Mouse (Mus musculus) lung, adult 2 months (tissue): ENCODE data around the gene Arfgef2.

Source experiments
- CTCF ChIP-seq: fragments of 200-500 bp; IDR thresholded peaks from 2 replicates; pipeline ENCODE4 v1.5.1; 2011; ENCODE audit warnings: mild to moderate bottlenecking, low read length, control low read depth; ENCODE audit not compliant: insufficient read depth
- POLR2A ChIP-seq: fragments of 200-500 bp; IDR thresholded peaks from 2 replicates; pipeline ENCODE4 v1.6.1; 2011; ENCODE audit warnings: low read depth, mild to moderate bottlenecking, control low read depth, low read length, borderline replicate concordance; ENCODE audit errors: extremely low read depth

DNA sequence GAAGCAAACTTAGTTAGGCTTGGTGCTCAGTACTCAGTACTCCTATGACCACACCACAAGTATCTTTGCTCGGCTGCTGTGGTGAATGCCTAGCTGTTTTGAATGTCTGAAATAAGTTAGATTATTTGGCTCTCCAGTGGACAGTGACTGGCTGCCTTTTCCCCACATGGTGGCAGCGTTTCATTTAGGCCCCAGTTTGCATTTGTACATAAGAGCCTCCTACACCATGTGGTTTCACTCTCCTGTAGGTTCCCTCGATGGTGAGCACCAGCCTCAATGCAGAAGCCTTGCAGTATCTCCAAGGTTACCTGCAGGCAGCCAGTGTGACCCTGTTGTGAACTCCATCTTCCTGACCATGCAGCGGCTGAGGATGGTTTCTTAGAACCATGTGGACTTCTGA, 140.1 kb downstream of the Arfgef2 start:
- TF ChIP-seq POLR2A = no peak
- TF ChIP-seq CTCF = no peak
